Mouse (Mus musculus): ENCODE results near the gene Rpf2. TPM values are rescaled to one million over a fixed set of nuclear protein-coding genes. Genes with fewer than 3 reads are reported as not detected.

Rpf2 gene
- 19.5 TPM for polyA plus RNA-seq (2014; fragmentation: Illumina TruSeq; extraction: RNeasy Lipid Tissue Mini Kit (QIAGEN cat#74804); ENCODE audit: low read depth, low replicate concordance)

GRCm38 (mm10) chr10:40246374-40247165, at the start of gene Rpf2:
Gene Rpf2 (minus strand): TSS chr10:40247036.

GRCm38 (mm10) chr10:40257414-40258255, 10.8 kb upstream of the Rpf2 start, which contains the start of gene Gtf3c6:
Gene Gtf3c6 (minus strand): TSS chr10:40258108.

Other genes starting within 250 kb of the Rpf2 start
- gene Mfsd4b1, start 221.8 kb downstream of the Rpf2 start, polyA plus RNA-seq (2014; fragmentation: Illumina TruSeq; extraction: RNeasy Lipid Tissue Mini Kit (QIAGEN cat#74804); ENCODE audit: low read depth, low replicate concordance), result 3.0 TPM
- gene Slc16a10, start 104.8 kb downstream of the Rpf2 start, polyA plus RNA-seq (2014; fragmentation: Illumina TruSeq; extraction: RNeasy Lipid Tissue Mini Kit (QIAGEN cat#74804); ENCODE audit: low read depth, low replicate concordance), result 14.8 TPM
- 31.1 TPM for gene Gtf3c6, start 11.1 kb upstream of the Rpf2 start, polyA plus RNA-seq (2014; fragmentation: Illumina TruSeq; extraction: RNeasy Lipid Tissue Mini Kit (QIAGEN cat#74804); ENCODE audit: low read depth, low replicate concordance)
- gene Amd1, start 55.1 kb upstream of the Rpf2 start, polyA plus RNA-seq (2014; fragmentation: Illumina TruSeq; extraction: RNeasy Lipid Tissue Mini Kit (QIAGEN cat#74804); ENCODE audit: low read depth, low replicate concordance), result 137 TPM
- 11.0 TPM for gene Cdk19, start 92.5 kb upstream of the Rpf2 start, polyA plus RNA-seq (2014; fragmentation: Illumina TruSeq; extraction: RNeasy Lipid Tissue Mini Kit (QIAGEN cat#74804); ENCODE audit: low read depth, low replicate concordance)

Data from heart, adult 10 weeks (tissue).